Mouse (Mus musculus) MEL (cell line): ENCODE measurements around the gene Dip2a. TPM values are rescaled to one million over a fixed set of nuclear protein-coding genes. Genes with fewer than 3 reads are reported as not detected.

Experiments used
- DNase-seq: peaks from one replicate; pipeline ENCODE4 v3.0.0; 2011; ENCODE audit warnings: low read depth, low spot score
- H3K27ac ChIP-seq: 2 replicates; pipeline ENCODE4 v1.5.1; 2012; ENCODE audit warnings: low read depth, mild to moderate bottlenecking, control low read depth, low read length, moderate library complexity; ENCODE audit not compliant: control insufficient read depth
- H3K27me3 ChIP-seq, 2 experiments: fragments of 150-350 bp in 1 of 2; sonication (generic) in 1 of 2; 2 replicates each; pipeline ENCODE4 v1.6.1; 2012; ENCODE audit warnings: low read length in 2 of 2, mild to moderate bottlenecking in 2 of 2, improper control_type of control experiment in 1 of 2, moderate library complexity in 1 of 2; ENCODE audit not compliant: insufficient read depth in 2 of 2, control insufficient read depth in 1 of 2
- H3K36me3 ChIP-seq, 2 experiments: 2 replicates each; pipeline ENCODE4 v1.6.1; 2012 to 2014; ENCODE audit warnings: low read length in 2 of 2, improper control_type of control experiment in 1 of 2, inconsistent platforms in 1 of 2, mild to moderate bottlenecking in 1 of 2; ENCODE audit not compliant: insufficient read depth in 2 of 2, control insufficient read depth in 1 of 2
- H3K4me1 ChIP-seq, 2 experiments: fragments of 150-350 bp in 1 of 2; sonication (generic) in 1 of 2; 2 replicates each; pipeline ENCODE4 v1.6.1; 2012; ENCODE audit warnings: low read length in 2 of 2, improper control_type of control experiment in 1 of 2, mild to moderate bottlenecking in 1 of 2; ENCODE audit not compliant: insufficient read depth in 2 of 2, control insufficient read depth in 1 of 2
- H3K4me3 ChIP-seq, 2 experiments: fragments of 150-350 bp in 1 of 2; sonication (generic) in 1 of 2; 2 replicates each; pipeline ENCODE4 v1.5.1; 2012; ENCODE audit warnings: low read depth in 2 of 2, low read length in 2 of 2, mild to moderate bottlenecking in 2 of 2, moderate library complexity in 2 of 2, control low read depth in 1 of 2, improper control_type of control experiment in 1 of 2; ENCODE audit not compliant: control insufficient read depth in 1 of 2, insufficient read depth in 1 of 2
- H3K79me2 ChIP-seq: 2 replicates; pipeline ENCODE4 v1.6.1; 2012; ENCODE audit warnings: mild to moderate bottlenecking, low read length, moderate library complexity; ENCODE audit not compliant: control insufficient read depth, poor library complexity, insufficient read depth
- H3K9ac ChIP-seq: 2 replicates; pipeline ENCODE4 v1.6.1; 2012; ENCODE audit warnings: low read depth, mild to moderate bottlenecking, control low read depth, low read length, moderate library complexity; ENCODE audit not compliant: control insufficient read depth, poor library complexity, severe bottlenecking
- H3K9me3 ChIP-seq: fragments of 150-350 bp; sonication (generic); replicated peaks from 2 replicates; pipeline ENCODE4 v1.6.1; 2012; ENCODE audit warnings: mild to moderate bottlenecking, low read length, improper control_type of control experiment, moderate library complexity; ENCODE audit not compliant: insufficient read depth
- BHLHE40 ChIP-seq: IDR thresholded peaks from 2 replicates; pipeline ENCODE4 v1.6.1; 2012; ENCODE audit warnings: low read depth, mild to moderate bottlenecking, inconsistent platforms, low read length, improper control_type of control experiment, borderline replicate concordance
- CTCF ChIP-seq, 3 experiments: IDR thresholded peaks in 2 of 3; conservative IDR thresholded peaks in 1 of 3; 2 replicates each; pipeline ENCODE4 v1.5.1; 2011 to 2012; ENCODE audit warnings: low read length in 3 of 3, low read depth in 2 of 3, mild to moderate bottlenecking in 2 of 3, improper control_type of control experiment in 1 of 3, inconsistent platforms in 1 of 3, mixed read lengths in 1 of 3, moderate library complexity in 1 of 3; ENCODE audit not compliant: control insufficient read depth in 1 of 3, insufficient read depth in 1 of 3, poor library complexity in 1 of 3, severe bottlenecking in 1 of 3
- E2F4 ChIP-seq: IDR thresholded peaks from 2 replicates; pipeline ENCODE4 v1.6.1; 2011; ENCODE audit warnings: low read depth, low read length, improper control_type of control experiment, borderline replicate concordance
- ELF1 ChIP-seq: IDR thresholded peaks from 2 replicates; pipeline ENCODE4 v1.6.1; 2014; ENCODE audit warnings: low read depth, mild to moderate bottlenecking, inconsistent platforms, low read length, improper control_type of control experiment, moderate library complexity
- HCFC1 ChIP-seq: IDR thresholded peaks from 2 replicates; pipeline ENCODE4 v1.6.1; 2012; ENCODE audit warnings: low read depth, mild to moderate bottlenecking, inconsistent platforms, low read length, improper control_type of control experiment, moderate library complexity
- KAT2A ChIP-seq: conservative IDR thresholded peaks from 2 replicates; pipeline ENCODE4 v1.6.1; 2012; ENCODE audit warnings: low read depth, low read length, improper control_type of control experiment, inconsistent platforms
- MAFK ChIP-seq: IDR thresholded peaks from 2 replicates; pipeline ENCODE4 v1.6.1; 2011; ENCODE audit warnings: low read depth, mild to moderate bottlenecking, low read length, improper control_type of control experiment, borderline replicate concordance
- MAX ChIP-seq: IDR thresholded peaks from 2 replicates; pipeline ENCODE4 v1.6.1; 2011; ENCODE audit warnings: low read length, improper control_type of control experiment
- MAZ ChIP-seq: IDR thresholded peaks from 2 replicates; pipeline ENCODE4 v1.6.1; 2012; ENCODE audit warnings: low read depth, mild to moderate bottlenecking, inconsistent platforms, low read length, improper control_type of control experiment
- MEF2A ChIP-seq: IDR thresholded peaks from 2 replicates; pipeline ENCODE4 v1.6.1; 2014; ENCODE audit warnings: low read depth, mild to moderate bottlenecking, inconsistent platforms, low read length, improper control_type of control experiment; ENCODE audit not compliant: poor library complexity, insufficient replicate concordance, severe bottlenecking; ENCODE audit errors: extremely low read depth
- MYB ChIP-seq: IDR thresholded peaks from 2 replicates; pipeline ENCODE4 v1.6.1; 2011; ENCODE audit warnings: mild to moderate bottlenecking, low read depth, low read length, improper control_type of control experiment
- NELFE ChIP-seq: IDR thresholded peaks from 2 replicates; pipeline ENCODE4 v1.6.1; 2011; ENCODE audit warnings: low read depth, low read length, improper control_type of control experiment
- NRF1 ChIP-seq: IDR thresholded peaks from 2 replicates; pipeline ENCODE4 v1.6.1; 2014; ENCODE audit warnings: low read depth, mild to moderate bottlenecking, inconsistent platforms, low read length, improper control_type of control experiment, moderate library complexity; ENCODE audit not compliant: poor library complexity, insufficient read depth, severe bottlenecking
- POLR2AphosphoS5 ChIP-seq: IDR thresholded peaks from 2 replicates; pipeline ENCODE4 v1.6.1; 2012; ENCODE audit warnings: low read depth, borderline replicate concordance, mild to moderate bottlenecking, inconsistent platforms, low read length, moderate library complexity, mixed read lengths
- RAD21 ChIP-seq: IDR thresholded peaks from 2 replicates; pipeline ENCODE4 v1.6.1; 2011; ENCODE audit warnings: mild to moderate bottlenecking, low read depth, low read length, improper control_type of control experiment
- SIN3A ChIP-seq: IDR thresholded peaks from 2 replicates; pipeline ENCODE4 v1.6.1; 2012; ENCODE audit warnings: low read length, improper control_type of control experiment, inconsistent platforms
- TAL1 ChIP-seq: IDR thresholded peaks from 2 replicates; pipeline ENCODE4 v1.6.1; 2012; ENCODE audit warnings: mild to moderate bottlenecking, inconsistent platforms, low read length, moderate library complexity, mixed read lengths
- UBTF ChIP-seq: IDR thresholded peaks from 2 replicates; pipeline ENCODE4 v1.6.1; 2012; ENCODE audit warnings: low read depth, mild to moderate bottlenecking, inconsistent platforms, low read length, improper control_type of control experiment, moderate library complexity, borderline replicate concordance; ENCODE audit not compliant: insufficient read depth
- USF1 ChIP-seq: IDR thresholded peaks from 2 replicates; pipeline ENCODE4 v1.6.1; 2014; ENCODE audit warnings: low read depth, mild to moderate bottlenecking, inconsistent platforms, low read length, improper control_type of control experiment, moderate library complexity
- ZKSCAN1 ChIP-seq: IDR thresholded peaks from 2 replicates; pipeline ENCODE4 v1.6.1; 2012; ENCODE audit warnings: low read depth, mild to moderate bottlenecking, inconsistent platforms, low read length, improper control_type of control experiment, moderate library complexity
- ZNF384 ChIP-seq: IDR thresholded peaks from 2 replicates; pipeline ENCODE4 v1.6.1; 2012; ENCODE audit warnings: low read depth, mild to moderate bottlenecking, inconsistent platforms, low read length, improper control_type of control experiment
- polyA plus RNA-seq, 2 experiments: library from polyadenylated mRNA; stranded (reverse) in 1 of 2; unstranded in 1 of 2; fragments of >175 nt in 1 of 2; fragments of >200 nt in 1 of 2; gene quantifications; 2 replicates each; pipeline versions ENCODE4 v1.2.1 to v1.2.4; 2012; ENCODE audit warnings: low replicate concordance in 2 of 2, low read depth in 1 of 2; ENCODE audit not compliant: insufficient read length in 2 of 2, insufficient read depth in 1 of 2, missing spikeins in 1 of 2
- total RNA-seq: library from RNA; depleted of rRNA; stranded (reverse); fragments of 300-350 nt; gene quantifications from 2 replicates; pipeline ENCODE4 v1.2.3, GENCODE M21; 2012

Gene Dip2a
- total and polyA plus RNA-seq, 3 experiments = 2.6 to 5.7 TPM; not detected in 1

DNA sequence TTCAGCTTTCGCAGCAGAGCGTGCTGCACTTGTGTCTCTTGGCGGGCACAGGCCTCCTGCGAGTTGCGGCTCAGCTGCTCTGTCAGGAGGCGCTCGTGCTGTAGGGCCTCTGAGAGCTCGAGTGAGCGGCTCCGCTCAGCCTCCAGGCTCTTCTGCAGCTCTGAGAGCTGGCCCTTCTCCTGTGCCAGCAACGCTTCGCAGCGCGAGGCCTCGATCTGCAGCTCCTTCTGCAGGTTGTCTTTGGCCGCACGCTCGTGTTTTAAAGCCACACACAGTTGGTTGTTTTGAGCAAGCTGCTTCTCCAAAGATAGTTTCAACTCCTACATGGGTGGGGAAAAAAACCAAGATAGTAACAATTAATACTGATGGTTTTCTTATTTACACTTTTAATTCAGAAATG lies 29.9 kb upstream of the Dip2a start:
- no peak overlapping the region for H3K4me3 ChIP-seq
- no peak overlapping the region for H3K9ac ChIP-seq
- no peaks in the 10 kb centered on the region for H3K4me1 ChIP-seq
- H3K79me2 ChIP-seq = no peaks in the 10 kb centered on the region
- no peak for TF ChIP-seq POLR2AphosphoS5
- no peak for TF ChIP-seq ZNF384
- TF ChIP-seq ZKSCAN1 = no peak
- TF ChIP-seq, all 39 proteins: peak for 0
- Histone ChIP-seq H3K36me3 (peaks cover 0 to 27% of the 10 kb centered on the region in 2 experiments; a peak in 2 of 4 replicates), H3K27ac (no peak overlapping the region), H3K9me3 (no peaks in the 10 kb centered on the region), H3K27me3 (no peaks in the 10 kb centered on the region)
- DNase-seq = no peak

DNA sequence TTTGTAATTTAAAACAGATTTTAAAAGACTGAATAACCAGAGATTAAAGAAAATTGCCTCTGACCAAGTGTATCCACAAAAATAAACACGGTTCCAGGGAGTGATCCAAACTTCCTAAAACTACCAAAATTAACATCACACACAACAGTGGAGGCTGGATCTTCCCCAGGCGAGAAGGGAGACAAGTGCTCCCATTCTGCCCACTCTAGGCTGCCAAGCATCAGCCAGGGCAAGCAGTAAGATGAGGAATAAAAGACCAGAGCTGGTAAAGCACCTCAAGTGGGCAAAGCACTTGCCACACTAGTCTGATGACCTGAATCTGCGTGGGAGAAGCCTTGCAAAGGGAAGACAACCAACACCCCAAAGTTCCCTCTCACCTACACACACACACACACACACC lies 26.6 kb upstream of the Dip2a start:
- Histone ChIP-seq H3K9ac (no peak overlapping the region), H3K27ac (no peak overlapping the region), H3K27me3 (no peaks in the 10 kb centered on the region), H3K36me3 (peaks cover 0 to 21% of the 10 kb centered on the region in 2 experiments; a peak in 2 of 4 replicates), H3K4me1 (no peaks in the 10 kb centered on the region)
- no peak for DNase-seq
- TF ChIP-seq MAFK (no peak), KAT2A (no peak), BHLHE40 (no peak), NELFE (no peak), ZKSCAN1 (no peak), E2F4 (no peak), MAZ (no peak), MEF2A (no peak), USF1 (no peak), HCFC1 (no peak), UBTF (no peak), CTCF (IDR thresholded peaks at IDR 0.05 in 2 of 3, conservative IDR thresholded peaks at IDR 0.05 in 1 of 3; ENCODE audit: control insufficient read depth in 1 of 3, insufficient read depth in 1 of 3, low read depth in 2 of 3, low read length in 3 of 3, poor library complexity in 1 of 3, severe bottlenecking in 1 of 3) (no peak), SIN3A (no peak), TAL1 (no peak), RAD21 (no peak), MAX (no peak), MYB (no peak), NRF1 (no peak), ELF1 (no peak)
- TF ChIP-seq, all 39 proteins: peak for 0
- Histone ChIP-seq H3K79me2 (no peaks in the 10 kb centered on the region), H3K4me3 (no peak overlapping the region), H3K9me3 (no peaks in the 10 kb centered on the region)
